Mouse (Mus musculus) liver, embryonic 16.5 days (tissue): ENCODE data around the gene Gm3409. TPM values are rescaled to one million over a fixed set of nuclear protein-coding genes. Genes with fewer than 3 reads are reported as not detected.
"Not testable (repeated sequence)": the region's sequence is repeated elsewhere in the genome, so short reads cannot be mapped to it uniquely, and the experiment has no call there.

Source experiments
- ATAC-seq: fragments of 200-750 bp; cut with Nextera tagmentation; 2 replicates; pipeline ENCODE4 v1.8.0; 2017; ENCODE audit warnings: low read depth, mild to moderate bottlenecking, moderate number of reproducible peaks, moderate library complexity
- H3K27ac ChIP-seq: fragments of 300-500 bp; sonication (generic); 2 replicates; pipeline ENCODE4 v1.5.1; 2014; ENCODE audit warnings: mild to moderate bottlenecking, low read length
- H3K27me3 ChIP-seq: fragments of 300-500 bp; sonication (generic); 2 replicates; pipeline ENCODE4 v1.6.1; 2014; ENCODE audit warnings: low read depth, low read length, mixed read lengths; ENCODE audit not compliant: control insufficient read depth, insufficient read depth
- H3K36me3 ChIP-seq: fragments of 300-500 bp; sonication (generic); 2 replicates; pipeline ENCODE4 v1.6.1; 2014; ENCODE audit warnings: mild to moderate bottlenecking; ENCODE audit not compliant: control insufficient read depth, insufficient read depth
- H3K4me1 ChIP-seq: fragments of 300-500 bp; sonication (generic); 2 replicates; pipeline ENCODE4 v1.6.1; 2014; ENCODE audit warnings: low read depth, low read length, mixed read lengths; ENCODE audit not compliant: control insufficient read depth
- H3K4me2 ChIP-seq: fragments of 300-500 bp; sonication (generic); 2 replicates; pipeline ENCODE4 v1.6.1; 2014; ENCODE audit warnings: low read depth, low read length, mixed read lengths
- H3K4me3 ChIP-seq: fragments of 300-500 bp; sonication (generic); 2 replicates; pipeline ENCODE4 v1.5.1; 2014; ENCODE audit warnings: low read depth, mild to moderate bottlenecking, low read length
- H3K9ac ChIP-seq: fragments of 300-500 bp; sonication (generic); 2 replicates; pipeline ENCODE4 v1.6.1; 2014; ENCODE audit warnings: low read depth, low read length
- H3K9me3 ChIP-seq: fragments of 300-500 bp; sonication (generic); replicated peaks from 2 replicates; pipeline ENCODE4 v1.6.1; 2016; ENCODE audit warnings: low read length; ENCODE audit not compliant: control insufficient read depth
- WGBS: fragments of 180-500 bp; shearing (Covaris S2); extraction: QIAGEN DNeasy Blood & Tissue Kit; methylation state at CpG from one replicate; pipeline ENCODE4 v1.1.7; 2014; ENCODE audit not compliant: insufficient replicate concordance; 5-methylcytosine and 5-hydroxymethylcytosine counted together
- polyA plus RNA-seq: library from polyadenylated mRNA; unstranded; fragments of >200 nt; fragmentation: Nextera tagmentation; extraction: Ambion mirVana; gene quantifications from 2 replicates; pipeline ENCODE4 v1.2.1, GENCODE M21; 2015

Gene Gm3409
- polyA plus RNA-seq = not detected in 2 replicates

DNA sequence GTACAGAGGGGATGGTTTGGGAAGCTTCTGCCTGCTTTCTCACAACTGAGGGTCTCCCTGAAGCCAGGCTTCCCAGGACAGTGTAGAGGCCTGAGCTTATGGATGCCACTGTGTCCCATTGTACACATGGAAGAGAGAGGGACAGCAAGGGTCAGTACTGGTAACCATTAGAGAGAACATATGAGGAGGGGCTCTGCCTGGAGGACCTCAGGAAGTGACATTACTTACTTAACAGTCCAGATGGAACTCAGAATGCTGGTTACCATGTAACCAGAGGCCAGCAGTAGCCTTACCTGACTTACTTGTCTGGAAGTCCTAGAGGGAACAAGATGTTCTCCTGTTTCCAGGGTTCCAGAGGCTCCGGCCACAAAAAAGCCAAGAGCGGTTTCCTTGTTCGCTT is at the start of gene Gm3409:
Gene Gm3409 (plus strand): TSS at position 301 of the 400 bp plus-strand sequence.
- H3K27me3 ChIP-seq, ATAC-seq, H3K4me1 ChIP-seq, H3K4me2 ChIP-seq, H3K4me3 ChIP-seq, H3K9me3 ChIP-seq, H3K36me3 ChIP-seq, H3K27ac ChIP-seq, H3K9ac ChIP-seq: not testable (repeated sequence)
- 89% methylated on average over 2 of the region's 3 CpGs for WGBS

- not testable (repeated sequence) for H3K9ac ChIP-seq, H3K4me2 ChIP-seq, H3K9me3 ChIP-seq, H3K27me3 ChIP-seq, H3K27ac ChIP-seq, H3K36me3 ChIP-seq, ATAC-seq, H3K4me1 ChIP-seq, H3K4me3 ChIP-seq
- WGBS = 3% methylated on average over 3 of the region's 4 CpGs
These were observed 48.5 kb upstream of the Gm3409 start for GRCm38 (mm10) chr5:146488959-146489358.

- not testable (repeated sequence) for H3K9me3 ChIP-seq, H3K4me2 ChIP-seq, H3K36me3 ChIP-seq, H3K9ac ChIP-seq, ATAC-seq, H3K27ac ChIP-seq, H3K27me3 ChIP-seq, H3K4me1 ChIP-seq, H3K4me3 ChIP-seq
- WGBS = no CpG with 5 or more reads among the region's 5 CpGs
These were observed 46.4 kb upstream of the Gm3409 start, which contains the start of gene Gm6370 for GRCm38 (mm10) chr5:146491063-146491462. TSS of gene Gm6370 (plus strand) at chr5:146491363.

GRCm38 (mm10) chr5:146502099-146502498 is 35.3 kb upstream of the Gm3409 start, which contains the start of gene 4930449I24Rik:
TSS of gene 4930449I24Rik (plus strand) at chr5:146502399.
- not testable (repeated sequence) for H3K4me3 ChIP-seq, H3K36me3 ChIP-seq, H3K27ac ChIP-seq, H3K27me3 ChIP-seq, H3K9ac ChIP-seq, H3K4me2 ChIP-seq, ATAC-seq, H3K4me1 ChIP-seq, H3K9me3 ChIP-seq
- no CpG with 5 or more reads among the region's 5 CpGs for WGBS

DNA sequence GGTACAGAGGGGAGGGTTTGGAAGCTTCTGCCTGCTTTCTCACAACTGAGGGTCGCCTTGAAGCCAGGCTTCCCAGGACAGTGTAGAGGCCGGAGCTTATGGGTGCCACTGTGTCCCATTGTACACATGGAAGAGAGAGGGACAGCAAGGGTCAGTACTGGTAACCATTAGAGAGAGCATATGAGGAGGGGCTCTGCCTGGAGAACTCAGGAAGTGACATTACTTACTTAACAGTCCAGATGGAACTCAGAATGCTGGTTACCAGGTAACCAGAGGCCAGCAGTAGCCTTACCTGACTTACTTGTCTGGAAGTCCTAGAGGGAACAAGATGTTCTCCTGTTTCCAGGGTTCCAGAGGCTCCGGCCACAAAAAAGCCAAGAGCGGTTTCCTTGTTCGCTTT is 23.6 kb upstream of the Gm3409 start, which contains the start of gene Gm3402:
Gene Gm3402 (plus strand): TSS at position 301 of the 400 bp plus-strand sequence.
- not testable (repeated sequence) for H3K4me2 ChIP-seq, H3K9me3 ChIP-seq, H3K9ac ChIP-seq, H3K27ac ChIP-seq, H3K27me3 ChIP-seq, H3K4me1 ChIP-seq, H3K4me3 ChIP-seq, ATAC-seq, H3K36me3 ChIP-seq
- WGBS = no CpG with 5 or more reads among the region's 5 CpGs

- not testable (repeated sequence) for H3K27me3 ChIP-seq, H3K9me3 ChIP-seq, ATAC-seq, H3K36me3 ChIP-seq, H3K4me3 ChIP-seq, H3K4me1 ChIP-seq, H3K27ac ChIP-seq, H3K4me2 ChIP-seq, H3K9ac ChIP-seq
- WGBS = 79% methylated on average over 3 of the region's 3 CpGs
These were observed 11.9 kb upstream of the Gm3409 start, which contains the start of gene Gm3404 for GRCm38 (mm10) chr5:146525501-146525900. TSS of gene Gm3404 (plus strand) at chr5:146525801.

GRCm38 (mm10) chr5:146555836-146556235 is 18.4 kb downstream of the Gm3409 start, which contains the start of gene Gm3415:
TSS of gene Gm3415 (plus strand) at chr5:146556136.
- H3K9me3 ChIP-seq, H3K27me3 ChIP-seq, H3K27ac ChIP-seq, H3K4me2 ChIP-seq, H3K4me3 ChIP-seq, H3K9ac ChIP-seq, H3K4me1 ChIP-seq, ATAC-seq, H3K36me3 ChIP-seq: not testable (repeated sequence)
- WGBS = no CpG with 5 or more reads among the region's 3 CpGs

DNA sequence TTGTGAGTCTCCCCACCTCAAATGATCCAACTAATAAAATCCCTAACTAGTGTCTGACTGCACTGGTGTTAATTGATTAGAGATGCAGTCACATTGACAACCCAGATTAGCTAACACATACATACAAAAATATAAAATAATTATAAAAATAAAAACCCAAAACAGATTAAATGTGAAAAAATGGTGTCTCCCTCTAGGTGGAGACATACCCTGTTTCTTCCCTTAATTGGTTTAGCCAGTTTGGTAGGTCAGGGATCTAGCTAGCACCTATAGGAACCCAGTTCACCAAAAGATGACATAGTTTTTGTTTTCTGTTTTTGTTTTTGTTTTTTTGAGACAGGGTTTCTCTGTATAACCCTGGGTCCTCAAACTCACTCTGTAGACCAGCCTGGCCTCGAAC is 26.8 kb downstream of the Gm3409 start:
- 57% methylated on average over 1 of the region's 1 CpGs for WGBS
- Histone ChIP-seq H3K36me3 (no peaks in the 10 kb centered on the region), H3K9ac (no peak overlapping the region), H3K27ac (no peak overlapping the region), H3K4me3 (no peak overlapping the region), H3K4me2 (no peak overlapping the region), H3K4me1 (no peaks in the 10 kb centered on the region), H3K9me3 (no peaks in the 10 kb centered on the region), H3K27me3 (no peaks in the 10 kb centered on the region)
- no peak for ATAC-seq

DNA sequence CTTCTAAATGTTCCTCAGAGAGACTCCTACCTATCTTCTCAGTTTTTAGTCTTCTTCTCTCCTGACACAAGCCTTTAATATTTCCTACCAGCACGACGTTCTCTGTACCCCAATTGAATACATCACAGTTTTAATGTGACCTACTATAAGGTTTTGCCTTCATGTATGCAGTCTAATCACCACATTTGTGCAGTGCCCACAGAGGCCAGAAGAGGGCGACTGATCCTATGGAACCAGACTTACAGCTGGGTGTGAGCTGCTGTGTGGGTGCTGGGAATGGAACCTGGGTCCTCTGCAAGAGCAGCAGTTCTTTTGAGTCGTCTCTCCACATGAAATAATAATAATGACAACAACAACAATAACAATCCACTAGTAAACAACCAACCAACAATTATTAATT is 29.6 kb downstream of the Gm3409 start:
- no peak for ATAC-seq
- no peaks in the 10 kb centered on the region for H3K4me1 ChIP-seq
- H3K4me2 ChIP-seq = no peak overlapping the region
- no peaks in the 10 kb centered on the region for H3K27me3 ChIP-seq
- H3K9ac ChIP-seq = no peak overlapping the region
- H3K36me3 ChIP-seq = no peaks in the 10 kb centered on the region
- 40% methylated on average over 4 of the region's 4 CpGs for WGBS
- H3K4me3 ChIP-seq = no peak overlapping the region
- no peaks in the 10 kb centered on the region for H3K9me3 ChIP-seq
- H3K27ac ChIP-seq = no peak overlapping the region
